Mouse (Mus musculus) CD4-positive helper T cell, adult 2 months (primary cell): Measurements from ENCODE around the gene Pigm.

ENCODE experiments used
- DNase-seq: peaks from one replicate; pipeline ENCODE4 v3.0.0-alpha.2; 2012; ENCODE audit warnings: low read depth, missing footprints, low spot score

Pigm gene

DNA sequence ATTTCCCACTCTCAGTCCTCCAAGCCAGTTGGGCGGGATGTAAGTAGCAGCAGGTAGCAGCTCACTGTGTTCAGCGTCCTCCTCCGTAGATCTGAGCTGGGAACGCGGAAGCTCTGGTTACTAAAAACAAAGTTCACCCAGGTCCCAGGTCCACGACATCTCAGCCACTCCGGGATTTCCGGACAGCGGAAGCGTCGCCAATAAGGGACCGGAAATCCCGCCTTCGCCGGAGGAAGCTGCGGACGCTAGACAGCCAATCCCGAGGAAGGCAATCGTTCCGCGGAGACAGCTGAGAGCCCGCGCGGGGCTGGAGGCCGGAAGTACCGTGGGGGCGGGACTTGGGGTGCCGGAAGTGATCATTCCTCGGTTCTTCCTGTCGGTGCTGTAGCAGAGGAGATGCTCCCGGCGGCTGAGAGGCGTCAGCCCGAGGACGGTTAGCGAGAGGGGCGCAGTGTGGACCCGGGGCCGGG is at the start of gene Pigm:
Gene Pigm, plus strand, starts transcription at position 349 of the 470 bp plus-strand sequence.
- DNase-seq: peak; percentile 99

- DNase-seq: no peak
Observed at GRCm38 (mm10) chr1:172326684-172327083, 49.7 kb upstream of the Pigm start.

- no peak for DNase-seq
Observed at GRCm38 (mm10) chr1:172327206-172328001, 48.9 kb upstream of the Pigm start.

- DNase-seq: no peak
Observed at GRCm38 (mm10) chr1:172328041-172328440, 48.3 kb upstream of the Pigm start.

DNA sequence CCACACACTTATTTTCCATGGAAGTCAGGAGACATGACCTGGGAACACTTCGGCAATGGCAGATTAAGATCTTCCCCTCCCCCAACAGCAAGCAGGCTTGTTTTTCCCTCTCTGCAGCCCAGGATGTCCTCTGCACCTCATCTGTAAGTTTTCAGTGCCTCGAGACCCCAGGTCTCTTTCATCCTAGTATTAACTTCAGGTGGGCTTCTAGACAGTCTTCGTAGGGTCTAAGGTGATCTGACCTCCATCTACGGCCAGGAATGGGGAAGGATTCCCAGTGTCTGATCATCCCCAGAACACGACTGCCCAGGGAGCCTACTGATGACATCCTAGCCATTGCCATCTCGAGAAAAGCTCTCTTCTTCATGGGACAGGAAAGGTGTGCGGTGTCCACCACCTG is 47.9 kb upstream of the Pigm start:
- DNase-seq: no peak

- no peak for DNase-seq
Observed at GRCm38 (mm10) chr1:172329131-172329530, 47.2 kb upstream of the Pigm start, which contains the start of gene Kcnj9. Gene Kcnj9, minus strand, starts transcription at chr1:172329318.

DNA sequence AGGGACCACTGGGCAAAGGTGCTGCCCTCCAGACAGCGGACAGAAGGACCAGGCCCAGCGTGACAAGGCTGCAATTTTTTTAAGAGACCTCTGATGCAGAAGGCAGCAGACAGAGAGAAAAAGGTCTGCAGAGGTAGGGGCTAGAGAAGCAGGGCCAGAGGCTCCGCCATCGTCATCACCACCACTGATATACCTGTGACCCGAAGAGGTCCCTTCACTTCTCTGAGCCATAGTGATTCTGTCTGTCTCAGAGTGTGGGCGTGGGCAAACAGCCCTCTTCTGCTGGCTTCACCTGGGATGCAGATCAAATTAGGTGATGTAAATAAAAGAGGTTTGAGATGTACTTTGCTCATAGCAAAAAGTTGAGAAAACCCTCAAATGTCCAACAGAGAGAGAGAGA is 46.7 kb upstream of the Pigm start:
- no peak for DNase-seq

GRCm38 (mm10) chr1:172331422-172331947 is 44.9 kb upstream of the Pigm start:
- no peak for DNase-seq

DNA sequence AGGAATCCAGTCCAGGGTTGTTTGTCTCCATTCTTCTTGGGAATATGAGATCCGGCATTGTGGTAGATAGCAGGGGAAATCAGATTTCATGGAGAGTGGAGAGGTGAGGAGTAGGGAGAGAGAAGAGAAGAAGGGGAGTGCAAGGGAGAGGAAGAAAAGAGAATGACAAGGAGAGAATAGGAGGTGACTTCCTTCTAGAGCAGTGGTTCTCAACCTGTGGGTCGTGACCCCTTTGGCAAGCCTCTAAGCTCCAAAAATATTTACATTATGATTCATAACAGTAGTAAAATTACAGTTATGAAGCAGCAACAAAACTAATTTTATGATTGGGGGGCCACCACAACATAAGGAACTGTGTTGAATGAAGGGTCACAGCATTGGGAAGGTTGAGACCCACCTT is 43.4 kb upstream of the Pigm start:
- DNase-seq: no peak

DNA sequence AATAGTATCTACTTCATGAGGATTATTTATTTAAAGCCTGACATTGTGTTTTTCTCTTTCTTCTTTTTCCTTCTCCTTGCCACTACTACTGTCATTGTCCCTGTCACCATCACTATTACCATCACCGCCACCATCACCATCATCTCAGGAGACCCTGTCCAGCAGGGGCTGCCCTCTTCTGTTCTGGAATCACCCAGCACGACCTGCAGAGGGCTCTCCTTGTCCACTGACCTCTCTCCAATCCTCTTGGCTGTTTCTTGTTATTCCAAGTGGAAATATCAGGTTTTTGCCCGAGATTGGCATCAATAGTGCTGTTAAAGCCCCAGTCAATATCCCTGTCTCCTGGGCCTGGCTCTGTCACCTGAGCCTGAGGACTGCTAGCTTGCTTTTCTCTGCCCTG is 42.8 kb upstream of the Pigm start:
- no peak for DNase-seq

DNA sequence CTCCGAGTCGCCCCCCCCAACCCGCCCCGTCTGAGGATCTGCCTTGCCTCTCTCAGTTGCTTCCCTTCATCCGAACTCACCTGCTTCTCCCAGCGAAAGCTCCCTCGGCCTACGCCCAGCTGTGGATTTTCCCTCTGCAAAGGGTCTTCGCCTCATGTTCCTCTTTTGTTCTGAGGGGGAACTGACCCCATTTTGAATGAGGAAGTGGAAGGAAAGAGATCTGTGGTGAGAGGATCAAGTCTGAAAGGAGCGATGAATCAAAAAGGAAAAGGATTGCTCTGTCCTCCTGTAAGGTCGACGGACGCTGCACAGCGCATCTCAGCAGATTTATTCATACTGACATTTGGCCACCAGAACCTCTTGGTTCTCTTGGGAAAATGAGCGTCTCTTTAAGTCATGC is 40.5 kb upstream of the Pigm start:
- DNase-seq: no peak

DNA sequence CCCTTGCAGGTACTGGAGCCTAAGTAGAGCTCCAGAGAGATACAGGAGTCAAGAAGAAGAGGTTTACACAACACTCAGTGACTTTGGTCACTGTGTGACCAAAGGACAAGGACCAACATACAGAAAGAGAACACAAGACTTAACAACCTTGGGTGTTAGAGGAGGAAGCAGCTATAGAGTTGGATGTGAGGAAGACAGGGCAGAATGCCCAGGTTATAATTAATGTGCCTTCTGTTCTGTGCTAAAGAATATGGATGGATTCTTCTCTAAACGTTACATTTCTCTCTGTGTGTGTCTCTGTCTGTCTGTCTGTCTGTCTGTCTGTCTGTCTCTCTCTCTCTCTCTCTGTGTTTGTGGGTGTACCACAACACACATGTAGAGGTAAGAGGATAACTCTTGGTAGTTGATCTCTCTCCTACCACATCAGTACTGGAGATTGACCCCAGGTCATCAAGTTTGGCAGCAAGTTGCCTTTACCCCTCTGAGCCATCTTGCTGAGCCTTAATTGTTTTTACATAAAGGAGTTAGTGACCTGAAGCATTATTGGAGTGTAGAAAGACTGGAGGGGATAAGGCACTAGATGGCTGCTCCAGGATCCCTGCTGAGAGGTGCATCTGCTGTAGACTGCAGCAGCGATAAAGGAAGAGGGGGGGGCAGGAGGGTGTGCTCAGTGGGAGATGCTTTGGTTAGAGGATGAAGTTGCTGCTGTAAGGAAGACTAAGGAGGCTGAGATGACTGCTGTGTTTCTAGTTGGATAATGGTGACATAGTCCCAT is 38.7 kb upstream of the Pigm start:
- no peak for DNase-seq

GRCm38 (mm10) chr1:172340729-172341321 is 35.5 kb upstream of the Pigm start, which contains the start of gene Kcnj10:
Gene Kcnj10, plus strand, starts transcription at chr1:172341210.
- peak; percentile 66 for DNase-seq

- DNase-seq: no peak
Observed at GRCm38 (mm10) chr1:172341386-172341785, 35.0 kb upstream of the Pigm start.

DNA sequence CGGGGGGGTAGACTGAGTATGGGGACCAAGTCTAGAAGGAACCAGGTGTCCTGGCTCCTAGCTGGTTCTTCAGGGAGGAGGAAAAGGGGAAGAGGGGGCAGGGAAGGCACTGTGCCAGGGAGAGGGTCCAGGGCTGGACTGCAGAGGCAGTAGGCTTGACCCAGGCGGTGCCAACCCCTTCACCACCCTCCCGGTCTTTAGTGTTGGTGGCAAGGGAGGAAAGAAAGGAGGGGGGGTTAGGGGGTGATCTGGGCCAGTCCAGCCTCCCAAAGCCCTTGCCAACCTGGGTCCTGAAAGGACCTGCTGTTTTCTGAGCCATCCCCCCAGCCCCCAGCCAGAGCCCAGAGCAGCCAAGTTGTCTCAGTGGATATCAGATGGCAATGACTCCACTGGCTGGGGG is 33.6 kb upstream of the Pigm start:
- no peak for DNase-seq

DNA sequence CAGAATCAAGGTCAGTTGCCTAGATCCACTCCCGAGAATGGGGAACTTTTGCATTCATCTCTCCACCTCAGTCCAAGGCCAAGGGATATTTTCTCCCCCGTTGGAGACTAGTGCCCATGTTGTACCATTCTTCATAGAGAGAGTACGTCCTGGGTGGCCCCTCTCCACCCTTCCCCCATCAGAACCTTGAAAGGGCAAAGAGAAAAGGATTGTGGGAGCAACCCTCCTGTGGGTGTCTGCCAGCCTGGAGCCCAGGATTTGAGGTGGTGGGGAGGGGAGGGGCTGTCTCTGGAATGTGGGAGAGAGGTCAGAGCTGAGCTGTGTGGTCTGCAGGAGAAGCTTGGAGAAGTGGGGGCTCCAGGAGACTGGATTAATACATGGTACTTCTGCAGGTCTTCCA is 32.4 kb upstream of the Pigm start:
- DNase-seq: no peak

DNA sequence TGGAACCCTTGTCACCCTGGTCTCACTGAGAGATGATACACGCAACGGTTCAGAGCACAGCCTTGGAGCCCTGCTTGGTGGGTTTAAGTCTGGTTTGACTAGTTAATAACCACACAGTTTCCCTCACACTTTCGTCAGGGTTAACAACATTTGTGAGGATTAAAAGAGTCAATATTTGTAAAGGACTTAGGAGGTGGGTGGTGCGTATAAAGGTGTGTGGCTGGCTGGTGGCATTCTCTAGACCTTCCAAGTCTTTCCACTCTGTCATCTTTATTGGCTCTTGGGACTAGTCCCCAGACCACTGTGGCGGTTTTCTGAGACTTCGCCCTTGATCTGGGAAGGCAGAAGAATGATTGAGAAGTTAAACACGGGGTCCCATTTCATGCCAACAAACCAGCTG is 31.5 kb upstream of the Pigm start:
- no peak for DNase-seq

DNA sequence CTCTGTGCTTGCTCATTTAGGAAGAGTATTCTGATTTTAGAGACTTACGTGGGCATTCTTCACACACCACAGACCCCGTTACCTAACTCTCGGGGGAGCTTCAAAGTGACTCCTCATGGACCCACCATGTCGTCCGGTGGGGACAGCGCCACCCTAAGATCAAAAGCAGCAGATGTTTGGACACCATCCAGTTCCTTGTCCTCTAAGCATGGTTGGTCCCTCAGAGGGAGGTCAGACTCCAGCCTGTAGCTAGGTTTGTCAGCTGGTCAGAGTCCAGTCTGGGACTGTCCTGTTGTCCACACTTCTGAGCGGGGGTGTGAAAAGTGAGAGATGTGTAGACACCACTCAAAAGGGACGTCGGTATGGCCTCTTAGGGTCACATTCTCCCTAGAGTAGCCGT is 29.6 kb upstream of the Pigm start:
- no peak for DNase-seq

DNA sequence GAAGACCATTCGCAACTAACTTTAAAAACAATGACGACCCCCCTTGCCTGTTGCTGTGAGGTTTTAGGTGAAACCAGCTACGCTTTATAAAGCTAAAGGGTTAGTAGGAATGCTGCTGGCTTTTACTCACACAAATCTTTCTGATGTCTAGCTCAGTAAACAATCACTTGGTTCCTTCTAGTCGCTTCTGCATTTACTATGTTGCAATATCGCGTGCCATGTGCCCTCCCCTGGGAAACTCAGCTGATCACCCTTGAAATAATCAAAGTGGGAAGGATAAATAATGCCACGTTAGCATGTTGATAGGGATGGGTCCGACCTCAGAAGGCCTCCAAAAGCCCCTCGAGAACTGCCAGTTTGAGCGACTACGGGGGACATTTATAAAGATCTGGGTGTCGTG is 29.0 kb upstream of the Pigm start:
- no peak for DNase-seq

- no peak for DNase-seq
Observed at GRCm38 (mm10) chr1:172349504-172349903, 26.8 kb upstream of the Pigm start.

DNA sequence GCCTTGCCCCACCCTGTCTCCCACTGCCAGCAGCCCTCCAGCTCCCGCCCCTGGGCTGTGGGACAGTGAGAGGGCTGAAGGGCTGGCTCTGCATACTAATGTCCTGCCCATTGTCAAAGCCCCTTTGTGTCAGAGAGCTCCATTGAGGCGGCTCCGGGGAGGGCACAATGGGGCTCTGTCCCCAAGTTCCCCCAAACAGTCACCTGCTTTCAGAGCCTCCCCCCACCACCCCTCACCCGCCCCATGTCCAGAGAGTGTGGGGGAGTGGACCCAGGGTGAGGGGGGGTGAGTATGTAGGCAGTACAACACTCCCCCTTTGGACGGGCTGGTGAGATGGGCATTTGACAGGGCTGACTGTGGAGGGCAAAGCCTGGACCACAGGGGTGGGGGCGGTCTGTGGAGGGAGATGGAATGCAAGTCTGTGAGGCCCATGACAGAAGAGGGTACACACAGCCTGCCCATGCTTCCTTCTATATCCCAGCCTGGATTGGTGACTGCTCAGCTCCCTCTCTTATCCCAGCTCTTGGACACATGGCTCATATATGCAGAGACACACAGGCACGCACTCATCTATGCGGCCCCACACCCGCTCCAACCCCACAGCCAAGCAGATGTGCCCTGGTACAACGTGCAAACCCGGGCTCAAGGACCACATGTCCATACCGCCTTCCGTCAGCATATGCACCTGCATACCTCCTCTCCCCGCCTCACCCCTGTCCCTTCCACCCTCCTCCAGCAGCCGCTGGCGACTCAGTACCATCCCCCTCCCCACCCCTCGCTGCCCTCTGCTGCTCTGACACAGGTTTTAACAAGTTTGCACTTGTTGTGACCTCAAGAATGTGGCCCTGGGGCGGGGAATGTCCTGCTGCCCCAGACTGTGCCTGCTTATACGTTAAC is 26.2 kb upstream of the Pigm start:
- no peak for DNase-seq
